Mouse (Mus musculus): ENCODE results near the gene Clca4b.
"Not testable (repeated sequence)": the region's sequence is repeated elsewhere in the genome, so short reads cannot be mapped to it uniquely, and the experiment has no call there.

The Clca4b gene

DNA sequence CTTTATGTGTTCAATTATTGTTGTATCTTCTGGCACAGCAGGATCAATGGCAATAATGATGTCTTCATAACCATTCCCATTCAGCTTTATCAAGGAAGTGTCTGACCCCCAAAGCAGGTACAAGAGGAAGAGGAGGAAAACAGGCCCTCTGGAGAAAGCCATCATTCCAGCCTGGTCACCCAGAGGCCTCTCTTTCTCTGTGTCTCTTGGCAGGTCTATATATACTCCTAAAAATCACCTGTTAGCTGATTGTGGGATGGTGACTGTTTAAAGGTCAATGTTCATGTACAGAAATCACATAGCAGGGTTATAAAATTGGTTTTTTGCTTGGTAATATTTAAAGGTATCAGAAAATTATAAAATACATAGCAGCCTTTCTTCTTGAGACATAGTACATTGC, at the start of gene Clca4b:
Gene Clca4b (minus strand): TSS at position 195 of the 400 bp plus-strand sequence.
- no peak for DNase-seq (ENCODE audit: low read depth, low spot score)

DNA sequence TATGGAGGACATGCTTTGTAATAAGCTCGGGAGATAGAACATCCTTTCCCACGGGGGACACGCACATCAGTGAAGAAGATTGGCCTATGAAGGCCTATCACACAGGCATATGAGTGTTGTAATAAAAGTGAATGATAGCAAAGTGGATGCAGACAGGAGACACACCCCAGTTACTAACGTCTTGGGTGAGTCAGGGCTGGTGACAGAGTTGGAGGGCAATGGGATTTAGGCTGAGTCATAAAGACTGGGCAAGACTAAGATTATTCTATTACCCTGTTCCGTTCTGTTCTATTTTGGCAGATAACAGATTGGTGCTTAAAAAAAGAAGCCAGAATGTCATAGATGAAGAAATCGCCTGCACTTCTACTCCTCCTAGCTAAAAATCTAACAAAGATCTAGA, 48.2 kb upstream of the Clca4b start:
- DNase-seq (ENCODE audit: low read depth, low spot score), result no peak

DNA sequence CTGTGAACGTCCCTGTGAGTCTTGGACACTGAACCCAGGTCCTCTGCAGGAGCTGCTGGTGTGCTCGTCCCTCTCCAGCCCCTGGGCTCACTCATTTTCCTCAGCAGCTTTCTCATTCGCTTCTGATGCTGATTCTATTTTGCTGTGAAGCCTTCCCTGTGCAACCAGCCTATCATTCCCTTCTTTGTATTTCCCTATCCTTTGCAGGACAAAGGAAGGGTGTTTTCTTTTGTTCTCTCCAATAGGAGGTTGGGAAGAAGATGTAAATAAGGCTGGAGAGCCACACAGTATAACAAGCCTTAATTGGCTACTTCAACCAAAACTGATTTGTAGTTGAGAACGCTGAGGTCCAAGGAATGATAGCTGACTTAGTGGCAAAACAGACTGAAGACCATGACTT, 45.3 kb upstream of the Clca4b start:
- DNase-seq (ENCODE audit: low read depth, low spot score), result peak; percentile 7

DNA sequence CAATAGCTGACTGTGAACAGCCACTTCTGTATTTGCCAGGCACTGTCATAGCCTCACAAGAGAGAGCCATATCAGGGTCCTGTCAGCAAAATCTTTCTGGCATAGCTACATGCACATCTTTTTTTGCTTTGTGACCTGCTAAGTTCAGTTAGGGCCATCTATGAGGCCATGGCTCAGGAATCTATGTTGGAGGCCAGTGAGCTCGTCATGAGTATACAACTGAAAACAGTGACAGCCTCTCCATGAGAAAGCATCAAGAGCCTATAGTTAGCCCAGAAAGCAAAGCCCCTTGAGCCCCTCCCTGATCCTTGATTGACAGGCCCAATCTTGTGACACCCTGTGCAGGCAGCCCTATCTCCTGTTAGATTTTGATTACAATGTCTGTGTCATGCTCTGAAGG, 43.8 kb upstream of the Clca4b start:
- DNase-seq (ENCODE audit: low read depth, low spot score), result no peak

DNA sequence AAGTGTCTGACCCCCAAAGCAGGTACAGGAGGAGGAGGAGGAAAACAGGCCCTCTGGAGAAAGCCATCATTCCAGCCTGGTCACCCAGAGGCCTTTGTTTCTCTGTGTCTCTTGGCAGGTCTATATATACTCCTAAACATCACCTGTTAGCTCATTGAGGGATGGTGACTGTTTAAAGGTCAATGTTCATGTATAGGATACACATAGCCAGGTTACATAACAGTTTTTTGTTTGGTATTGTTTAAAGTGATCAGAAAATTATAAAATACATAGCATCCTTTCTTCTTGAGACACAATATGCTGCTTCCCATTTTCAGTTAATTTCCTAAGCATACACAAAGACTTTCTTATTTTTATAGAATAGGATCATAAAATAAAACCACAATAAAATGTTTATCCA, 42.6 kb upstream of the Clca4b start, which contains the start of gene Clca4a:
Gene Clca4a (minus strand): TSS at position 101 of the 400 bp plus-strand sequence.
- no peak for DNase-seq (ENCODE audit: low read depth, low spot score)

DNA sequence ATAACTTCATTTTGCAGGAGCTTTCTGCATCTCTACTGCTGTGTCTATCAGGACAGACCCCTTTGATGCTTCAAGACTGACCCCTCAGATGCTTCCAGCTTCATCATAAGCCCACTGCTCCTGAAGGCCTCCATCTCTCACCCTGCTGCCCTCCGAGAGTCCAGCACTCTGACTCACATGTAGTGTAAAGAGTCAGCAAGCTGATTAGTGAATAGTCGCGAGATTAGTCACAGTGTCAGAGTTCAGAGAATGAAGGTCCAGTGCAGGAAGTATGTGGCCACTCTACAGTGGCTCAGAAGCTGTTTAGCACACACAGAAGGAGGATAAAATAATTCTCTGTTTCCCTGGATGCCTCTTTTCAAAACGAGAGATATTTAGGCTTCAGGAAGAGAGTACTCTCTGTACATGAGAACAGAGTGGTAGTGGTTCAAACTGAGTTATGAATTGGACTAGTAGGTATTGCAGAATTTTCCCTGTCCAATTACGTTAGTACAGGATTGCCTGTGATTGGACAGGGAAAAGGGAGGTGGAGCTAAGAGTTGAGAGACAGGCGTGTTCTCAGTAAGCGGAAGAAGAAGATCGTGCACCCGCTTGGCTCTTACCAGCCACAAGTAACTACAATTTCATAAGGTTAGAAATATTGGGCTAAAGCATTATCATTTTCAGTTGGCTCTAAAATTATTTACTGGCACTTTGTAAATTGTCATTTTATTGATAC, 39.4 kb upstream of the Clca4b start:
- no peak for DNase-seq (ENCODE audit: low read depth, low spot score)

DNA sequence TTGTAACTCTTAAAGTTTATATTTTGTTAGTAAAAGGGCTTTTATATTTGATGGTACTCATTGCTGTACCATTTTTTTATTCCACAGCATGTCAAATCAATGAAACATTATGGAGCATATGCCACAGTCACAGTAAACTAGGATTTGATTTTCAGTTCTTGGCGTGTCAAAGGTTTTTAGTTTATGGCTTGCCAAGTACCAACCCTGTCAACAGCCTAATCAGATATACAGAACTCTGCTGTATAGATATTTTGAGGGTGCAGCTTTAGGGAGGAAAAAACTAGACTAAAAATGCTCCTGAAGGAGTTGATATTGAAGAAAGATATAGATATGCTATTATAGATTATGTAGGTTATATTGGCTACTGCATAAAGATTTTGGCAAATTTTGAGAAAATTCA, 37.4 kb upstream of the Clca4b start:
- DNase-seq (ENCODE audit: low read depth, low spot score), result no peak

DNA sequence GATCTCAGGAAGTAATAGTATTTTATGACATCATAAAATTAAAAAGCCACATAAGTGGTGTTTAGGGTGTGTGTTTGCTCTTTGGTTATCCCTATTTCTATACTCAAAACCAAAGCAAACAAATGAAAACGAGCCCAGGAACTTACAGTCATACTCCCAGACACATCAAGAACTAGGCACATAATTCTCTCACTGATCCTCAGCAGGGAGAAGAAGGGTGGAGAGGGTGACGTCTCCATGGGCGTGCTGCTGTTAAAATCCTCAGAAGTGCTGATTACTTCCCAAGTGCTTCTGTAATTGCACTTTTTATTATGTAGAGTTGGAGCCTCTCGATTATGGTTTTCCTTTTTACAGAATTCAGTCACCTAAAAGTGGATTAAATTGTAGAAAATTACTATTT, 33.7 kb upstream of the Clca4b start:
- no peak for DNase-seq (ENCODE audit: low read depth, low spot score)

DNA sequence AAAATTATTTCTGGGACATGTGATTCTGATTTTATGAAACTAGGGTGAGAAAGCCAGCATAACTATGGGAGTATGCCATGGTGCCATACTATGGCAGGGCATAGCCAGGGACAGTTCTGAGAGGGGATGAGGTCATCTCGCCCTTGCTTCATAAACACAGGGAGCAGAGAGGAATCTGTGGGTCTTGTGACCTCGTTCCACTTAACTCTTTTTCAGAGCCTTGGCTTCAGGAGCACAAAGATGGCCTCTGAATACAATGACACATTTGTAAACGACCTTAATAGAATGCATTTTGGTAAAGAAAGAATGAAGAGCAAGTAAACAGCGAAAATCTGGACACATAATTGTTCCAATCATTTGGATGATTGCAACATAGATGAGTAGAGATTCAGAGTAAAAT, 18.5 kb upstream of the Clca4b start:
- DNase-seq (ENCODE audit: low read depth, low spot score), result no peak

DNA sequence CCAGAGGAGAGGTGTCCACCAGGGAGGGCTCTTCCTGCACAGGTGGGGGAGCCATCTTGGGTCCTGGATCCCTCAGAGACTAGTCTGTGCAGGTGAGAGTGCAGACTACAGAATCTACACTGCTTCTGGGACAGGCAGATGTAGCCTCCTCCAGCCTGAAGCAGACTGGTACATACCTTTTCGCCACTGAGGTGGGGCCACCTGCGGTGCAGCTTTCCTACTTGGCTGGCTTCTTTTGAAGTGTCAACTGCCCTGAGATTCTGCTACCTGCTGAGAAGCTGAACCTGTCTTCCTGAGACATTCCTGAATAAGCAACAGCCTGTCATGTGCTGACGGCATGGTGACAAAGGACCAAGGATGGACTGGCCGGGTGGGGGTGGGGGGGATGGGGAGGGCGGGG, 15.0 kb upstream of the Clca4b start:
- peak; percentile 36 for DNase-seq (ENCODE audit: low read depth, low spot score)

DNA sequence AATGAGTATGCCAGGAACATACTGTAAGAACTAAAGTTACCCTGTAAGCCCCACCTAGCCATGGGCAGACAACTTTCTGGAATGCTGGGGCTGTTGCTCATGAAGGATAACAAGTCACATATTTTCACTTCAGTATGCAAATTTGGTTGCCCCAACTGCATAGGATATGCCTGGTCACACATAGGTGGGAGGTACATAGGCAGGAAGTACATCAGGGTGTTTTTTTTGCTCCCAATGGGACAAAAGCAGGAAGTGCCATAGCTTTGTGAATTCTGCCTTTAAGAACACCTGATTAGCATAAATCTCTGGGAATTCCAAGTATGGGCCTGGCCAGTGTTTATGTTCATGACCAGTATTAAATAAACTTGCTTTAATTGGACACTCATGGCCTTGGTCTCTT, 1.3 kb upstream of the Clca4b start:
- DNase-seq (ENCODE audit: low read depth, low spot score), result not testable (repeated sequence)

DNA sequence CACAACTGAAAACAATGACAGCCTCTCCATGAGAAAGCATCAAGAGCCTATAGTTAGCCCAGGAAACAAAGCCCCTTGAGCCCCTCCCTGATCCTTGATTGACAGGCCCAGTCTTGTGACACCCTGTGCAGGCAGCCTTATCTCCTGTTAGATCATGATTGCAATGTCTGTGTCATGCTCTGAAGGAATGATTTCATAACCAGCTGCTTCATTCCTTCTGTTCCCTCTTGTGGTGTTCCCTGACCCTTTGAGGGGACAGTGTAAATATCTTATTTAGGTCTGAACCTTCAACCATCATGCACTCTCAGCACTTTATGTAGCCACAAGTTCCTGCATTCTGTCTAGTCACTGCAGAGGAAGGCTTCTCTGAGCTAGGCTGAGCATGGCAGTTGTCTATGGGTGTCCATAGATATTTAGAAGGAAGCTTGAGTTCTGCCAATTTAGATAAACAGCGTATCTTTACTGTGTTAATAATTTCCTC, 722 bp upstream of the Clca4b start:
- no peak for DNase-seq (ENCODE audit: low read depth, low spot score)

DNA sequence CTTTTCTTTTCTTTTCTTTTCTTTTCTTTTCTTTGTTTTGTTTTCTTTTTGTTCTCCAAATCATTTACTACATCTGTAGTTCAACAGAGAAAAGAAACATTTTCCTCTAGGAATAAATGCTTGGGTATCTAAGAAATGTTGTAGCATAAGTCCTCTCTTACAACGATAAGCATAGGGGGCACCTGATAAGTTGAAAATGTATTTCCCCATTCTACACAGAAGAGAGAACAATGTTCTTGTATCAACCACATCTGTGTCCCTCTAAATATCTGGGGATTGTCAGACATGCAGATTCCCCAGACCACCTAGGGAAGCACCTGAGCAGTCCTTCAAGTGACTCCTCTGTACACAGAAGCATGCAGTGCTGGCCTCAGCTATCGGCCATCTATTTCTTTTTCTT, 18.3 kb downstream of the Clca4b start:
- DNase-seq (ENCODE audit: low read depth, low spot score), result no peak

DNA sequence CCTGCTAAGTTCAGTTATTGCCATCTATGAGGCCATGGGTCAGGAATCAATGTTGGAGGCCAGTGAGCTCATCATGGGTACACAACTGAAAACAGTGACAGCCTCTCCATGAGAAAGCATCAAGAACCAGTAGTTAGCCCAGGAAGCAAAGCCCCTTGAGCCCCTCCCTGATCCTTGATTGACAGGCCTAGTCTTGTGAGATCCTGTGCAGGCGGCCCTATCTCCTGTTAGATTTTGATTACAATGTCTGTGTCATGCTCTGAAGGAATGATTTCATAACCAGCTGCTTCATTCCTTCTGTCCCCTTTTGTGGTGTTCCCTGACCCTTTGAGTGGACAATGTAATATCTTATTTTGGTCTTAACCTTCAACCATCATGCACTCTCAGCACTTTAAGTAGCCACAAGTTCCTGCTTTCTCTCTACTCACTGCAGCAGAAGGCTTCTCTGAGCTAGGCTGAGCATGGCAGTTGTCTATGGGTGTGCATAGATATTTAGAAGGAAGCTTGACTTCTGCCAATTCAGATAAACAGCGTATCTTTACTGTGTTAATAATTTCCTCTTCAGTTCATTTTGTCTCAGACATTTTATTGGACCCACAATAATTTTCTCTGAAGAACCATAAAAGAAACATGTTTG, 35.2 kb downstream of the Clca4b start:
- no peak for DNase-seq (ENCODE audit: low read depth, low spot score)

DNA sequence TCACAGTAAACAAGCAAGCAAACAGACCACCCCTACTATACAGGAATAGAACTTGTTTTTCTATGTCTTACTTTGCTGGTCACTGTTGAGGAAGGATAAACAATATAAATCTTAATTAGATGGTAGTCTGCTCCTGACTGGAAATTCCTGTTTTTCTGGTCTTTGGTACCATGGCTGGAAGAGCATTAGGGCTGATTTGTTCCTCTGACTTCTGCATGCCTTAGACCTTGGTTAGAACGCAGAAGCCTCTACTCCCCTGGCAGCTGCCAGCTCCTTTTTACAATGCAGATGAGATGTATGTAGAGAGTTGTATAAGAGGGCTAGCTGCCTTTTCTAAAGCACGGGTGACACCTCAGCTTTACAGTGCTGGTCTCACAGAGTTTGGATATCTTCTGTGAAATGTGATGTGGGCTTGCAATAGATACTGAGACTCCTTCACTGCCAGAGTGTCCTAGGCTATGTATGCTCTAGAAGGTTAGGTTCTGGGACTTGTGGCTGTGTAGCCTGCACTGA, 42.0 kb downstream of the Clca4b start:
- no peak for DNase-seq (ENCODE audit: low read depth, low spot score)

DNA sequence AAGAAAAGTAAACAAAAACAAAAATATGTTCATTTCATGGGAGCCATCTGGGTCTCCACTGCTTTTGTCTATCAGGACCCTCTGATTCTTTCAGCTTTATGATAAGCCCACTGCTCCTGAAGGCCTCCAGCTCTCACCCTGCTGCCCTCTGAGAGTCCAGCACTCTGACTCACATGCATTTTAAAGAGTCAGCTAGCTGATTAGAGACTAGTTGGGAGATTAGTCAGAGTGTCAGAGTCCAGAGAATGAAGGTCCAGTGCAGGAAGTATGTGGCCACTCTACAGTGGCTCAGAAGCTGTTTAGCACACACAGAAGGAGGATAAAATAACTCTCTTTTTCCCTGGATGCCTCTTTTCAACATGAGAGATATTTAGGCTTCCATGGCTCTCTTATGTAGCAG, 45.4 kb downstream of the Clca4b start:
- DNase-seq (ENCODE audit: low read depth, low spot score), result no peak

DNA sequence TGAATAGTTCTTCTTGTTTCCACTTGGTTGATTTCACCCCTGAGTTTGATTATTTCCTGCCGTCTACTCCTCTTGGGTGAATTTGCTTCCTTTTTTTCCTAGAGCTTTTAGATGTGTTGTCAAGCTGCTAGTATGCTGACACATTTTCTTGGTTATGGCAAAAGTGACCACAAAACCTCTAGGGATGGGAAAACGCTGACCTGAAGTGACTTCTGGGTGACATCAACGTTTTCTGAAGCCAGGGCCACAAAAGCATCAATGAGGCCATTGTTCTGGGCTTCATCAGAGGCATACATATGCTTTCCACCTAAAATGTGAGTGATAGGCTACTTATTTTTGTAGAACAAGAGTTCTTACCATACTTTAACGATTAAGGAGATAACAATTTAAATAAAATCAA, 60.3 kb downstream of the Clca4b start:
- DNase-seq (ENCODE audit: low read depth, low spot score), result not testable (repeated sequence)

Measured in WW6 (cell line).